Mouse (Mus musculus) CD8-positive naive resting alpha-beta T cell, adult 2 months (primary cell): ENCODE results near the gene Usp45.
"Not testable (repeated sequence)": the region's sequence is repeated elsewhere in the genome, so short reads cannot be mapped to it uniquely, and the experiment has no call there.

ENCODE experiments used
- DNase-seq, 2 experiments: peaks; one replicate each; pipeline ENCODE4 v3.0.0; 2022; ENCODE audit warnings: low read depth in 2 of 2, low spot score in 2 of 2

Usp45 gene

DNA sequence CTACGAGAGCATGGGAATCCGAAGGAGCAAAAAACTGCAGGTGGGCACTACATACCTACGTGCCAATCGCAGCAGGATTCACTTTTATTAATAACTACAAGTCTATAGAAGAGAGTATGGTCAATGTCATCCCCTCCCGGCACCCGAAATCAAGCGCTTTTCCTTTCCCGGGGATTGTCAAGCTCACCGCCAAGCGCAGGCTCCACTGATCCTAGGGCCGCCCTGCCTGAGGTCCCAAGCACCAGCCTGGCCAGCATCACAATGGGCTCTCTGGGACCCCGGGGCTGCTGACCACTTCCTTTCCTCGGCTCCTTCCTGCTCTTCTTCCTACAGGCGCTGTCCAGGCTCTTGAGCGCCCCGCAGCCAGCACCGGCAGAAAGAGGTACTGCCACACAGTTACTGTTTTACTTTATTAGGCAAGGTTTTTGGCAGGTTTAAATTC, at the start of gene Usp45, which contains the start of gene Tstd3:
Gene Usp45, plus strand, starts transcription at position 294 of the 442 bp plus-strand sequence.
Gene Tstd3, minus strand, starts transcription at position 350 of the 442 bp plus-strand sequence.
- DNase-seq, result peak; percentile 57 to 70

GRCm38 (mm10) chr4:21722752-21723334, 44.1 kb upstream of the Usp45 start:
- DNase-seq, result no peak

- peak; percentile 8 to 28 for DNase-seq
These were observed 39.9 kb upstream of the Usp45 start for GRCm38 (mm10) chr4:21726912-21727614.

DNA sequence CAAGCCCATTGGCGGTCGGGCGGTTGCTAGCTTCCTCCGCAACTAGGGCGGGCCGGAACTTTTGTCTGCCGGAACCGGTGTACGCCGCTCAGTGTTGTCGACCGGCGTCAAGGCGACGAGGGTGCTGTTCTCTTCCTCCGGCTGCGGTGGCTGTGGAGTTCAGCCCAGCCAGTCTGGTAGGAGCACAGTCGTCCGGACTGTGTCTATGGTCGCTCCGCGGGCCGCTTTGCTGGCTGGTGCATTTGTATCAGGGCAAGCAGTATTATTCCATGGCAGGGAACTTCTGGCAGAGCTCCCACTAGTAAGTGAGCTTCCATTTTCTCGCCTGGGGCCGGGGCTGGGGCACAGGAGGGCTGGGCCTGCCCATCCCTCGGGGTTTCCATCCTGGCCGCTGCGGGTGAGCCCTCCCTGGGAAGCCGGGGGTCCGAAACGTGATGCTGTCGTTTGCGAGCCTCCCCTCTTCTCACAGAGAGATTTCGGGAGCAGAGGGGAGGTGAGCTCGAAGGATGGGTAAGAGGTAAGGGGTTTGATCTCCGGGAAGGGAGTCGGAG, 39.3 kb upstream of the Usp45 start, which contains the start of gene Ccnc:
Gene Ccnc, plus strand, starts transcription at position 87 of the 551 bp plus-strand sequence.
- DNase-seq, result peak; percentile 83 to 84

DNA sequence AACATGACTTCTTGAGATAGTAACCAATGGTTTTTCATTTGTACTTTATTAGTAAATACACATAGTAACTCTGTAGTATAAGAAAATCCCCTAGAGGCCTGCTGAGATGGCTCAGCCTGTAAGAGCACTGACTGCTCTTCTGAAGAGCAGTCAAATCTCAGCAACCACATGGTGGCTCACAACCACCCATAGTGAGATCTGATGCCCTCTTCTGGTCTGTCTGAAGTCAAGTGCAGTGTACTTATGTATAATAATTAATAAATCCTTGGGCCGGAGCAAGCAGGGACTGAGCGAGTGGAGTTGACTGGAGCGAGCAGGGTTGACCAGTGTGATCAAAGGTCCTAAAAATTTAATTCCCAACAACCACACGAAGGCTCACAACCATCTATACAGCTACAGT, 27.8 kb upstream of the Usp45 start:
- no peak for DNase-seq

DNA sequence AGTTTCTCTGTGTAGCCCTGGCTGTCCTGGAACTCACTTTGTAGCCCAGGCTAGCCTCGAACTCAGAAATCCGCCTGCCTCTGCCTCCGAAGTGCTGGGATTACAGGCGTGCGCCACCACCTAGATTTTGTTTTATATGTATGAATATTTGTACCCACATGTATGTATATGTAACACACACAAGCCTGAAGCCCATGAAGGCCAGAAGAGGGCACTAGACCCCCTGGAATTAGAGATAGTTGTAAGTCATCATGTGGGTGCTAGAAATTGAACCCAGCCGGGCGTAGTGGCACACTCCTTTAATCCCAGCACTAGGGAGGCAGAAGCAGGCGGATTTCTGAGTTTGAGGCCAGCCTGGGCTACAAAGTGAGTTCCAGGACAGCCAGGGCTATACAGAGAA, 22.8 kb upstream of the Usp45 start:
- not testable (repeated sequence) for DNase-seq

DNA sequence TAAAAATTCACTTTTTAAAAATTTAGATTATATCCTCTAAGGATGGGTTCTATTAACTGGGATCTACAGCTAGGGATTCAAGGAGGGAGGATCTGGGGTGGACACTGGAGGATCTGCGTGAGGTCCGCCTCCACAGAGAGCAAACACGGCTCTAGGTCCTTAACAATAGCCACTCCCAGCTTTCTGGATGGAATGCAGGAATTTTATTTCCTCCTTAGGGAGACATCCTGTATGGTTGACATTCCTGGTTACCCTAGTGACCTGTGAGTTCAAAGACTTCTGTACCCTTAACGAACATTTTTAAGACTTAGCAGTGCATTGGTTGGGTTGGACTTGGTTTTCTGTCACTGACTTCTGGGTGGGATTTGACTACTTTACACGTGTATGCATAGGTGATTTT, 21.2 kb upstream of the Usp45 start:
- DNase-seq, result no peak

GRCm38 (mm10) chr4:21755123-21755789, 11.7 kb upstream of the Usp45 start:
- no peak for DNase-seq

GRCm38 (mm10) chr4:21758860-21759259, 8.1 kb upstream of the Usp45 start:
- no peak for DNase-seq

DNA sequence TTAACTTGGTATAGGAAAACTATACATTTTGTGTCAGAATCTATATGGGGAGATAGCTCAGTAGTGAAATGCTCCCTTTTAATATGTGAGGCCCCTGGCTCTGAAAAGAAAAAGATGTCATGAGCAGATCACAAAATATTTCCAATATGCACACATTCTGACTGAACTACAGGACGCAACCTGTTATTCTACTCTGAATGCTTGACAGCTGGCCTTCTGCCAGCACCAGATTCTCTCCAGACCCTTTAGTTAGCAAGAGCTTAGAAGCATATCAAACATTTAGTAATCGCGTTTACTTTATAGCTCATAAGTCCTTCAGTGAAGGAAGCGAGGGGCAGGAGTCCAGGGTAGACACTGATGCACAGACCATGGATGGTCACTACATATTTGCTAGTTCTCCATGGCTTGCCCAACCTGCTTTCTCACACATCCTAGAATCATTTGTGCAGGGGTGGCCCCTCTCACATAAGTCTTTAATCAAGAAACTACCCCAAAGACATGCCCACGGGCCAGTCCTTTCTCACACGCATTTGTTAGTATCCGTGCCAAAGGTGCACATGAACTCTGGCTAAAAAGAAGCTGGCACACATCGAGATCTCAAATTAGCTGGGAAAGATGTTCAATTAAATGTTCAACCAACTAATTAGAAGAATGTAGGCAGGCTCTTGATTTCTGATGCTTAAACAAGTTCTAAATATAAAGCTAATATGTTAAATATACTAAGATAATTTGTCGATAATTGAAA, 5.4 kb upstream of the Usp45 start:
- no peak for DNase-seq

GRCm38 (mm10) chr4:21763827-21764226, 3.1 kb upstream of the Usp45 start:
- DNase-seq, result no peak

- DNase-seq, result no peak
These were observed 639 bp upstream of the Usp45 start for GRCm38 (mm10) chr4:21766171-21766862.

- no peak for DNase-seq
These were observed 4.1 kb downstream of the Usp45 start for GRCm38 (mm10) chr4:21771064-21771463.

GRCm38 (mm10) chr4:21772306-21772705, 5.3 kb downstream of the Usp45 start:
- no peak for DNase-seq

GRCm38 (mm10) chr4:21776091-21776945, 9.4 kb downstream of the Usp45 start:
- DNase-seq, result peak; percentile 84 to 91

DNA sequence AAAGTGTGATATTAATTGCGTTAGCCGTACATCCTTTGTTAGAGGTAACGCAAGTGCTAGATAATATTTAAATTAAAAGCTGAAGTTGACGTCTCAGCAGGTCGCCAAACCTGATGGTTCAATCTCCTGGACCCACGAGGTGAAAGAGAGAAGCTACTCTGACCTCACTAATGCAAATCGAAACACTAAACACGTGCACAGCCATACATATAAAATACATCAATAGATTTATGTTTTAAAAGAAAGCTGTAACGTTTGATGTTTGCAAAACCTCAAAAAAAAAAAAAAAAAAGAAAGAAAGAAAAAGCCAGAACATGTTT, 9.9 kb downstream of the Usp45 start:
- DNase-seq, result no peak

GRCm38 (mm10) chr4:21780816-21781726, 14.1 kb downstream of the Usp45 start:
- no peak for DNase-seq

- no peak for DNase-seq
These were observed 19.3 kb downstream of the Usp45 start for GRCm38 (mm10) chr4:21786268-21786667.

DNA sequence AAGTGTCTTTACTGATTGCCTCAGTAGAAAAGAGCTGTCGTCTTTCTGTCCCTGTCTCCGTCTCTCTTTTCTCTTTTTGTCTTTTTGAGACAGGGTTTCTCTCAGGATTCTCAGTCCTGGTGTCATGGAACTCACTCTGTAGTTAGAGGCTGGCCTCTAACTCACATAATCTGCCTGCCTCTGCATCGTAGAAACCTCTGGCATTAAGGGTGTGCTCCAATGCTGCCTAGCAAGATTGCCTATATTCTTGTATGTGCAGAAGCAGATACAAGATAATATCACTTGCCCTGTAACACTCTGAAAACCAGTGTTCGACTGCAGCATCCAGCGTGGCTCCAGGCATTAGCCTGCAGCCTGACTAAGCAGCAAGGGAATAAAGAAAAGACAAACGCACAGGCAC, 21.9 kb downstream of the Usp45 start:
- no peak for DNase-seq
